Mouse (Mus musculus) brain, embryonic 14.5 days (tissue): ENCODE measurements at regions not wholly inside any gene's neighbourhood (a gene's known extent, or its start where the extent isn't known, plus 50 kb on each side); places are given as distances from the start of the nearest gene placed in this dataset.

ENCODE experiments used
- CTCF ChIP-seq: fragments of 200-500 bp; IDR thresholded peaks from 2 replicates; pipeline ENCODE4 v1.5.1; 2012; ENCODE audit warnings: inconsistent platforms, mild to moderate bottlenecking, moderate library complexity, borderline replicate concordance; ENCODE audit not compliant: insufficient read depth, insufficient read length; ENCODE audit errors: extremely low read depth
- POLR2A ChIP-seq: fragments of 200-500 bp; IDR thresholded peaks from 2 replicates; pipeline ENCODE4 v1.6.1; 2012; ENCODE audit warnings: mild to moderate bottlenecking, inconsistent platforms, borderline replicate concordance; ENCODE audit not compliant: poor library complexity, insufficient read depth, insufficient read length, severe bottlenecking; ENCODE audit errors: extremely low read depth

DNA sequence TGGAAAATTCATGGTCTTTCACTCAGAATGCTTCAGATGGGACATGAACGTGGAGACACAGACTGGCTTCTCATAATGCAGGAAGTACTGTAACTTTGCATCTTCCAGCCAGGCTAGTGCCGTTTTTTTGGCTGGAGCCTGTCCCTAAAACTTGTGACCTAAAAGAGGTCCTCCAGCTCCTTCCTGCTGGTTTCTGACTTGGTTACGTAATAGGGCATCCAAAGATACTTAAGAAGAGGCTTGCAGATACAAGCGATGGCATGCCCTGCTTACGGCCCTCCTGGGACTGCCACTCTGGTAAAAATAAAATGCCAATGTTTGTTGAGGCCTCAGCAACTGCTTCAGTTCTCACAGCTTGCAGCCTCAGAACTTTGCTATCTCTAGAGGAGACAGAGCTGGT, 177.3 kb upstream of the Arl4c start:
- TF ChIP-seq CTCF, result no peak
- no peak for TF ChIP-seq POLR2A
